Mouse (Mus musculus): Measurements from ENCODE around the gene Pim3.

DNA sequence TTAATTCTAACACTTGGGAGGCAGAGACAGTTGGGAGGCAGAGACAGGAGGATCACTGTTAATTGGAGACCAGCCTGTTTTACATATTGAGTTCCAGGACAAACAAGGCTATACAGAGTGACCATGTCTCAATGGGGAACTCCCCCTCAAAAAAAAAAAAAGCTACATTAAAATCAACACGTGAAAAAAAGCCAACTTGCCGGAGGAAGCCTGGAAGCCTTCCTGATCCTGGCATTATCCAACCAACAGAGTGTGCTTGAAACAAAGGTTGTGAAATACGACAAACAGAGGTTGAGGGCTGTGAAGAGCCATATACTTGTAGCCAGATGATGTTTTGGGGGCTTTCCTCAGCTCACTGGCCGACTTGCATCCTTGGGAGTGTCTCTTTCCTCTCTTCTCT lies 20.9 kb downstream of the Pim3 start:
- TF ChIP-seq POLR2A (IDR thresholded peaks at IDR 0.05; ENCODE audit: borderline replicate concordance, extremely low read depth, low read depth, low read length) = no peak
- TF ChIP-seq CTCF (IDR thresholded peaks at IDR 0.05; ENCODE audit: insufficient read depth, low read length) = no peak

All from lung, adult 2 months (tissue).